Mouse (Mus musculus) erythroblast, embryonic 14.5 days (primary cell): ENCODE measurements around the gene Mpig6b.

ENCODE experiments used
- GATA1 ChIP-seq: IDR thresholded peaks from 2 replicates; pipeline ENCODE4 v1.6.1; 2012; ENCODE audit warnings: low read length, inconsistent platforms, mixed read lengths
- TAL1 ChIP-seq: IDR thresholded peaks from 3 replicates; pipeline ENCODE4 v1.6.1; 2012; ENCODE audit warnings: low read length, inconsistent platforms, mixed read lengths

- TF ChIP-seq GATA1 (no peak), TAL1 (no peak)
Measured at GRCm38 (mm10) chr17:35016791-35017705, 48.9 kb downstream of the Mpig6b start.
